Mouse (Mus musculus) Patski (cell line): ENCODE measurements around the gene Fam13a. TPM values are rescaled to one million over a fixed set of nuclear protein-coding genes. Genes with fewer than 3 reads are reported as not detected.

Experiments used
- ATAC-seq: fragments of 100-300 bp; one replicate; pipeline ENCODE4 v1.8.0; 2021
- CTCF ChIA-PET: fragments of 350-600 bp; sonication (Branson Sonifier 250); formaldehyde crosslinking; loops from one replicate; lab custom pipeline; 2022; ENCODE audit warnings: inconsistent platforms; lab: Charles Lee
- POLR2A ChIA-PET: fragments of 350-600 bp; sonication (Branson Sonifier 250); formaldehyde crosslinking; loops from one replicate; lab custom pipeline; 2022; ENCODE audit warnings: antibody characterized with exemption, inconsistent platforms; lab: Charles Lee
- DNase-seq: peaks from one replicate; pipeline ENCODE4 v3.0.0-alpha.2; 2011; ENCODE audit warnings: low read depth, low spot score
- H3K27me3 ChIP-seq: fragments of 371-371 bp; one replicate; pipeline ENCODE4 v1.5.1; 2021
- CTCF ChIP-seq: fragments of 100-300 bp; IDR thresholded peaks from one replicate; pipeline ENCODE4 v1.5.1; 2021
- in situ Hi-C: fragments of 300-500 bp; cut with MboI; formaldehyde crosslinking; loops from 3 replicates; pipeline ENCODE4 v1.11.1; 2018; ENCODE audit warnings: low pct_unique_long_range_greater_than_20kb, mixed read lengths
- polyA plus RNA-seq: library from polyadenylated mRNA; unstranded; gene quantifications from one replicate; pipeline ENCODE4 v1.2.3, GENCODE M21; 2021

The Fam13a gene
- polyA plus RNA-seq = 0.22 TPM

DNA sequence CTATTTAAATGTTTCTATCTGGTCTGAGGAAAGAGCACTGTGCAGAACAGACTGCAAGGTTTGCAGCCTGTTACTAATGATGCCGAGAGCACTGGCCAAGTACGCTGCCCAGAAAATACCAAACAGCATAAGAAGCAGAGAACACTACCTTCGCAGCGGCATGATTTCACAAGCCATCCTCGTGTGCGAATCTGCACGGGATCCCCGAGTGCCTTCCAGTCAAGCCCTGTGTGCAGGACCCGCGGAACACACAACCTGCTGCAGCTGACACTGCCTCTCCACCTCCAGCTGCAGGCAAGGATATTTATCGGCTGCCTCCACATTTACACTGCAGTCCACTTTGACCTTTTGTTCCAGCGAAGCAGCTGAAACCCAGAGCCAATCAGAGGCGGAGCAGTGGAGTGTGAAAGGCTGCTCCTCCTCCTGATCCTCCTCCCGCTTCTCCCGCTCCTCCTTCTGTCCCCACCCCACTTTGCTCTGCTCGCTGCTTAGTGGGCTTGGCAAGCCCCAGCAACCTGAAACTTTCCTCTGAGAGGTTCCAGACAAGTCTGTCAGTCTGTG, at the start of gene Fam13a:
Fam13a (minus strand) TSS at position 386 of the 561 bp plus-strand sequence.
- TF ChIP-seq CTCF = no peak
- ChIA-PET POLR2A (interaction anchor here (0.9 kb wide), 1 partner anchor 139 kb away, joined by 6 read pairs; no protein-coding TSS in a partner anchor), CTCF (no interaction called here)
- no peak for DNase-seq
- no peaks in the 10 kb centered on the region for H3K27me3 ChIP-seq
- in situ Hi-C loops = loop anchor here (5.0 kb wide), 1 partner anchor 153 kb away; no protein-coding TSS in a partner anchor
- ATAC-seq = no peak

DNA sequence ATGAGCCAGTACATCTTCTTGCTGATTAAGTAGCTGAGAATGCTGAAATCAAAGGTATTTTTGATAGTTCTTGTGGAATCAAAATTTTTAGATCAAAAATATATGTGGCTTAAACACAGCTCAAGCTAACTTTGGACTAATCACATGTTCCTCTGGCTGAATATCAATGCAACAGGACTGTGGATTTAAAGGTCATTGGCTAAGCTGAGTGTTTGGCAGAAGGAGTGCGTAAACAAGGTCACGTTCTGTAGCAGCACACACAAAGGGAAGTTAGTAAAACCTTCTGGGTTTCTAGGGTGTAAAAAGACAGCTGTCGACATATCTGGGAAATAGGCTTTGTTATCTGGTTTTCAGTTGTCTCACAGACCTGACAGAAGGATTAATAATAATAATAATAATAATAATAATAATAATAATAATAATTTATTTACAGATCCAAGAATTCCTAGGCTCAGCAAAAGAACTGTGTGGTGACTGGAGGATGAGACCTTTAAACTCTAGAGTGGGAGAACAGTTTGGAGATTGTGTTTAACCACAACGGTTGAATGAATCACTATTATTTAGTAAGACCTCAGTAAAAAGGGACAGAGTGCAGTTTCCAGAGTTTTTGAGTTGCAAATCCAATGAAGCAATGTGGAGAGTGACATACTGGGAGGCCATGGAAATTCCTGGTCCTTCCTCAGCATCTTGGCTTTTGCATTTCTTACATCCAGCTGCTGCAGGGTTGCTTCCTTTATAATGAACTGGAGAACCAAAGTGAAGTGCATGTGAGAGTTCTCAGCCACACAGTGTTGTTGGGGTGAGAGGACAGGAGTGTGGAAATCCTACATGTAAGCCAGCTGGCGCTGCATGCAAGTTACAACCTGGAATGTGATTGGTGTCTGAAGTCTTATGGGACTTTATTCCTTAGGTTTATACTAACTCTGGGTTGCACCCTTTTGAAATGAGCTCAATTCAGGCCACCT, 48.0 kb upstream of the Fam13a start:
- ATAC-seq (no peak), DNase-seq (no peak)
- no peaks in the 10 kb centered on the region for H3K27me3 ChIP-seq
- no peak for TF ChIP-seq CTCF
- in situ Hi-C loops = no loop called here
- ChIA-PET POLR2A (interaction anchor here (0.6 kb wide), 1 partner anchor 1421 kb away, joined by 3 read pairs; no protein-coding TSS in a partner anchor), CTCF (interaction anchor here (1.1 kb wide), 1 partner anchor 17 kb away, joined by 3 read pairs; no protein-coding TSS in a partner anchor)

DNA sequence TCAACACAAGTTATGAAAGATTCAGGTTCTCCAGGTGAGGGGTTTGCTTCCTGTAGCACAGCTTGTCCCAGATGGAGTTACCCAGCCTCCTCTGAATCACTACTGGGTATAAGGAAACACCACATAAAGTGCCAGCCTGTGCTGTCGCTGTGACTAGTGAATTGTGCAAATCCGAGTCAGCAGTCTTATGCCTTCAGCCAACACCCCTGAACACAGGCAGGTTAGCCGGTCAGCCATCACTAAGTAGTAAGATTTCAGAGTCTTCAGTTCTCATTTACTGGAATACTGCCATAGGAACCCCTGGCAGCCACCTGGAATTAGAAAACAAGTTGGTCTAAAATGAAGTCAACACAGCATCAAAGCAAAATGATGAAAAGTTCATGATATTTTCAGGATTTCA, 47.3 kb upstream of the Fam13a start:
- POLR2A ChIA-PET = no interaction called here
- in situ Hi-C loops = no loop called here

DNA sequence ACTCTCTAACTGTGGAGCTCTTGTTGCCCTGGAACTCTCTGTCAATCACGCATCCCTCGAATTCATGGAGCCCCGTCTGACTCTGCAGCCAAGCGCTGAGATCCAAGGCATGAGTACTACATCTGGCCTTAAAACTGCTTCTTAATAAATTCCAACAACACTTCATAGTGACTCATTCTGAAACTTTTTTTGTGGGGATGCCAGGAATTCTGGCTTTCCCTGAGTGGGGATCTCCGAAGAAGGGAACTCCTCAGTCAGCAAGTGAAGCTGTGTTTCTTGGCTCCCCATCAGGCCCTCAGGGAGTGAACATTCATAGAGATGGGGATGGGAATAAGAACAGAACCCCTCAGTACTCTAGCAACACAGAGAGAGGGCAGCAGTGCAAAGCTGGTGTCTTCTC, 43.8 kb upstream of the Fam13a start:
- in situ Hi-C loops = no loop called here
- ATAC-seq (peak; percentile 90), DNase-seq (peak; percentile 49)
- ChIA-PET CTCF (interaction anchor here (2.4 kb wide), 1 partner anchor 9 kb away, joined by 14 read pairs; no protein-coding TSS in a partner anchor), POLR2A (interaction anchor here (1.1 kb wide), 1 partner anchor 58 kb away, joined by 3 read pairs; no protein-coding TSS in a partner anchor)
- TF ChIP-seq CTCF = peak; percentile 39
- no peaks in the 10 kb centered on the region for H3K27me3 ChIP-seq

More for the DNA sequence above, 47.3 kb upstream of the Fam13a start:
- CTCF ChIA-PET = interaction anchor here (1.1 kb wide), 1 partner anchor 17 kb away, joined by 3 read pairs; no protein-coding TSS in a partner anchor
- H3K27me3 ChIP-seq = no peaks in the 10 kb centered on the region
- ATAC-seq (no peak), DNase-seq (no peak)
- TF ChIP-seq CTCF = no peak

DNA sequence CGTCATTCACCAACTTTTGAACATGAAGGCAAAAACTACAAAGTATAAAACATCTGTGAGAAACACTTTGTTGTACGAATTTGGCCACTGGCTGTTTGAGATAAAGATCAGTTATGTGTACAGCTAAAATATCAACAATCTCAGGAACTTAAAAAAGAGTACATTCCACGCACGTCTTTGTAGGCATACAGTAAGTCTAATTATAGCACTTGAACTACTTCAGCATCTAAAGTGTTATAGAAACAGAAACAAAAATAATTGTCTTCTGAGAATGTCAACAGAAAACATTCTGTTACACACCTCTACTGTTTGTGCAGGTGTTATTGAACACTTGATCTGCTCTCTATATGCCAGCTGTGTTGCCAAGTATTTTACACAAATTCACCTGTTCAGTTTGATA, 40.1 kb upstream of the Fam13a start:
- ATAC-seq (no peak), DNase-seq (no peak)
- CTCF ChIA-PET = no interaction called here
- POLR2A ChIA-PET = no interaction called here
- no peaks in the 10 kb centered on the region for H3K27me3 ChIP-seq
- in situ Hi-C loops = no loop called here
- TF ChIP-seq CTCF = no peak

DNA sequence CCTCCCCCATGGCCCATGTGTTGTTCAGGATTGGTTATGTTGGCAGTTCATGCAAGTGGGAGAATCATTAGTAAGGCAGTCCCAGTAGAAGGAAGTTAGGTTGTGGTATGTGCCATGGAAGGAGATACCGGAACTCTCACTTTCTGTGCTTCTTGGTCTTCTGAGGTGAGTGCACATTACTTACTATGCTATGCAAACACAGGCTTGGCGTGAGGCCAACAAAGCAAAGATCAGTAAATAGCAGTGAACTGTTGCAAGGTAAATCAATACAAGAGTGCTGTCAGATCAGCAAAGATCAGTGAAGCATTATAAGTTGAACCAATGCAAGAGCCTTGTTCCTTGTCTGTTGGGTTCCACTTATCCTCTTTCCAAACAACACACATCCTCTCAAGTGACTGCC, 28.9 kb upstream of the Fam13a start:
- ATAC-seq (no peak), DNase-seq (no peak)
- ChIA-PET CTCF (no interaction called here), POLR2A (no interaction called here)
- H3K27me3 ChIP-seq = peaks cover 2% of the 10 kb centered on the region
- in situ Hi-C loops = no loop called here
- no peak for TF ChIP-seq CTCF

DNA sequence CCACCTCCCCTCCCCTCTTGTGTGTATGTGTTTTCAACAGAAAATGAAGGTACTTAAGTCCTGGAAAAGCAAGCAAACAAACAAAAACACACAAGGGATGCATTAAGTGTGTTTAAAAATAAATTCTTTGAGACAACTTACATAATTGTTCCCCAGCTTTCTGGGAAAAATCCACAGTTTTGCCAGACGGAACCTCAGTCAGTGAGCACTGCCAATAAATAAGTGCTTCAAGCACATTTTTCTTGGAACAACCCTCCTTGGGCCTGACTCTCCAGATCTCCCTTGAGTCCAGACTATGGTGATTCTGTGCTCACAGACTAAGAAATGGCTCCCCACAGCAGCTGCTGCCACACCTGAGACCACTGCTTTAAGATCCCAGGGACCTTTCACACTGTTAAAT, 15.4 kb upstream of the Fam13a start:
- in situ Hi-C loops = no loop called here
- no peak for TF ChIP-seq CTCF
- ChIA-PET POLR2A (no interaction called here), CTCF (no interaction called here)
- ATAC-seq = no peak
- no peaks in the 10 kb centered on the region for H3K27me3 ChIP-seq
- no peak for DNase-seq

DNA sequence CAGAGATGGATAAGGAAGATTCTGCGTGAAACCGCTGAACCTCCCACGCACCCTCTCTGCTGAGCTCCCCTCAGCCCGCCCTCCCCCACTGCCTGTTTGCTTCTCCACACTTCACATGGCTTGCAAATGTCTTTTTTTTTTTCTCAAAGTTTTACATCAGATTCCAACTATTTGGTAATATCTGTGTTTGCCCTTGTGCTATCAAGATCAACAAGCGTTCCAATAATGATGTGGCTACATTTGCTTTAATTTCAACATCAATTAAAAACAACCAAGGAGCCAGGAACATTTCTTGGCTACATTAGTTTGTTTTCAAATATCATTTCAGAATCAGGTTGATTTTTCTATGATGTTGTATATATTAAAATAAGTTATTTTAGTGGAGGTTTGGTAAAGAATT, 8.4 kb upstream of the Fam13a start:
- H3K27me3 ChIP-seq = no peaks in the 10 kb centered on the region
- ChIA-PET CTCF (no interaction called here), POLR2A (no interaction called here)
- in situ Hi-C loops = no loop called here
- DNase-seq (no peak), ATAC-seq (no peak)
- TF ChIP-seq CTCF = no peak

DNA sequence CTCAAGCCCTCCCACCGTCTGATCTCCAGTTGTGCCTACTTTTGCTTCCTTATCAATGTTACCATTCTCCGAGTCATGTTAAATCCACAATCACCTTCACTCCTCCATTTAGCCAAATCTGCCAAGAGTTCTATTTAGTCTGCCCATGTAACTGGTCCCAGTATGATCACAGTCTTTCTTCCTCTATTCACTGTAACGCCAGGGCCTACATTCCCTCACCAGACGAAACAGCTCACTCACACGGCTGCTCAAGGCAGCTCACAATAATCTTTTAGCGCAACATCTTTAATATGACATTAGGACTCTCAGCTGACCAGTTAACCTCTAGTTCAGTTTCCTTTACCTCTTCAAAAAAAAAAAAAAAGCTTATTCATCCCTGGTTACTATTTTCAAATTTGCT, 7.2 kb upstream of the Fam13a start:
- no peak for ATAC-seq
- no peaks in the 10 kb centered on the region for H3K27me3 ChIP-seq
- in situ Hi-C loops = no loop called here
- no peak for DNase-seq
- ChIA-PET CTCF (no interaction called here), POLR2A (interaction anchor here (0.9 kb wide), 1 partner anchor 9 kb away, joined by 3 read pairs; no protein-coding TSS in a partner anchor)
- TF ChIP-seq CTCF = no peak

DNA sequence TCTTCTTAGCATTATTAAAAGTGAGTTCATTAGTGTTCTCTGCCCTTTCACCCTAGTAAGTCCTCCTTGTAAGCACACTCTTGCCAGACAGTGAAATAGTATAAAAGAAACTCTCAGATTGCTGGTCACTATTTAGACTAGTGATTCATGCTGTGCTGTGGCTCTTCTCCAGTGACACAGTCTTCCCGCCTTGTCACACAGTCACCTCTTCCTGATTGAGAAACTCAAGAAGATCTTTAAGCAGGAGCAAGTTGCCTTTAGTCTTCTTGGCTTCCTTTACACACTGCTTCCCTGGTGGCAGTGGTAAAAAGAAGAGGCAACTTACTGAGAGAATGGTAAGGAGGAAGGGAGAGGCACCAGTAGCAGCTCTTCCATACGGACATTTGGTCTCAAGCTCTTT, 6.3 kb upstream of the Fam13a start:
- in situ Hi-C loops = no loop called here
- ChIA-PET POLR2A (no interaction called here), CTCF (no interaction called here)
- ATAC-seq = no peak
- TF ChIP-seq CTCF = no peak
- no peaks in the 10 kb centered on the region for H3K27me3 ChIP-seq
- DNase-seq = no peak

DNA sequence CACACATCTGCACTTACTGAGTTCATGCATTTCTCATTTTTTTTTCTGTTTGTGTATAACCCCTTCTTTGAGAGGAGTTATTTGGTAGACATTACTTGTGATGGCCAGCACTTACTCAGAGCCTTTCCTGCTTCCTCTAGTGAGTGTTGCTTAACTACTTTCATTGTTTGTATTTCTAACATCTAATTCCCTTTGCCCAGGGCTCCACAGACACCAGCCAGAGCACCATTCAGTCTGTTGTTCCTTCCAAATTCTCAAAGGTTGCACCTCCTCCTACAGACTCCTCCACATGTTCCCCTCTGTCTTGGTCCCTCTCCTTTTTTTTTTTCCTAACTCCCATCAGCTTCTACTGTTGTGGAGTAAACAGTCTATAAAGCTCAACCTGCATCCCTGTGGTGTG, 5.7 kb upstream of the Fam13a start:
- no peak for ATAC-seq
- ChIA-PET CTCF (no interaction called here), POLR2A (no interaction called here)
- in situ Hi-C loops = no loop called here
- no peaks in the 10 kb centered on the region for H3K27me3 ChIP-seq
- no peak for TF ChIP-seq CTCF
- DNase-seq = no peak
